ENCODE assay signal across 33 mouse cellular contexts in genomic region chr5:139386047-139386446, GRCm38 (mm10). TPM values are rescaled to one million over a fixed set of nuclear protein-coding genes. Genes with fewer than 3 reads are reported as not detected.
DNase-seq lines count a peak whose midpoint lies in the region; ATAC-seq lines count a peak whose summit lies in the region.
"Had no signal": no experiment of that assay in that cellular context is flagged by ENCODE, and none has a peak within 500 bp of the region (broad histone marks: within the 10 kb centered on the region; RNA-seq: fewer than 3 reads in every experiment).

No protein-coding gene starts in this region.

- no peak for DNase-seq in heart, postnatal 10 days
- no peak for DNase-seq in liver, embryonic 11.5 days (ENCODE audit: low spot score)
- DNase-seq in left cerebral cortex, adult 11 months (ENCODE audit: low spot score), result no peak
- DNase-seq: adrenal gland, postnatal 10 days; cerebellum, adult 11 months; cerebellum, adult 9-11 months; gastrocnemius, postnatal 25 days; kidney, adult 11 months; kidney, postnatal 36 days; layer of hippocampus, adult 9-11 months; left cerebral cortex, postnatal 4 days; lung, adult 18-20 months; lung, postnatal 10 days; midbrain, embryonic 14.5 days; right cerebral cortex, postnatal 25 days; thymus, postnatal 14 days had no signal

- H3K9me3 ChIP-seq in heart, embryonic 11.5 days (replicated peaks; ENCODE audit: control insufficient read depth, low read length), result no peaks in the 10 kb centered on the region
- H3K9me3 ChIP-seq in megakaryocyte, embryonic 14.5 days, result no peaks in the 10 kb centered on the region
- no peaks in the 10 kb centered on the region for H3K9me3 ChIP-seq in liver, embryonic 11.5 days (ENCODE audit: control insufficient read depth, low read length)
- H3K9me3 ChIP-seq in liver, embryonic 16.5 days (replicated peaks; ENCODE audit: control insufficient read depth, low read length), result no peaks in the 10 kb centered on the region
- H3K9me3 ChIP-seq in intestine, embryonic 16.5 days (ENCODE audit: control insufficient read depth, low read length), result no peaks in the 10 kb centered on the region
- H3K9me3 ChIP-seq: embryonic facial prominence, embryonic 15.5 days; forebrain, embryonic 10.5 days; heart, embryonic 15.5 days; kidney, embryonic 15.5 days; neural tube, embryonic 12.5 days had no signal

- H3K4me1 ChIP-seq in heart, embryonic 11.5 days (ENCODE audit: control insufficient read depth, insufficient read depth, low read length), result peaks cover 77% of the 10 kb centered on the region
- H3K4me1 ChIP-seq in megakaryocyte, embryonic 14.5 days, result peaks cover 94% of the 10 kb centered on the region
- peaks cover 92% of the 10 kb centered on the region for H3K4me1 ChIP-seq in liver, embryonic 11.5 days (replicated peaks; ENCODE audit: control insufficient read depth, insufficient read depth, low read length)
- peaks cover 85% of the 10 kb centered on the region for H3K4me1 ChIP-seq in liver, embryonic 16.5 days (ENCODE audit: control insufficient read depth, low read depth, low read length)
- peaks cover 35% of the 10 kb centered on the region for H3K4me1 ChIP-seq in intestine, embryonic 16.5 days (ENCODE audit: control insufficient read depth, insufficient read depth, low read length)

- no peaks in the 10 kb centered on the region for H3K27me3 ChIP-seq in heart, embryonic 11.5 days (ENCODE audit: control insufficient read depth, insufficient read depth, low read length)
- H3K27me3 ChIP-seq in megakaryocyte, embryonic 14.5 days (replicated peaks), result no peaks in the 10 kb centered on the region
- no peaks in the 10 kb centered on the region for H3K27me3 ChIP-seq in liver, embryonic 11.5 days (replicated peaks; ENCODE audit: control insufficient read depth, insufficient read depth, low read length)
- H3K27me3 ChIP-seq in liver, embryonic 16.5 days (ENCODE audit: control insufficient read depth, insufficient read depth, low read depth, low read length), result no peaks in the 10 kb centered on the region
- H3K27me3 ChIP-seq in intestine, embryonic 16.5 days (replicated peaks; ENCODE audit: control insufficient read depth, insufficient read depth, low read length), result no peaks in the 10 kb centered on the region
- H3K27me3 ChIP-seq: embryonic facial prominence, embryonic 15.5 days; heart, embryonic 15.5 days; kidney, embryonic 15.5 days; neural tube, embryonic 12.5 days had no signal

- no peak overlapping the region for H3K4me2 ChIP-seq in heart, embryonic 11.5 days
- H3K4me2 ChIP-seq in liver, embryonic 11.5 days, result no peak overlapping the region
- peak overlapping the region; percentile 43 for H3K4me2 ChIP-seq in liver, embryonic 16.5 days (ENCODE audit: low read depth, low read length)
- H3K4me2 ChIP-seq in intestine, embryonic 16.5 days (ENCODE audit: low read depth, low read length), result no peak overlapping the region
- H3K4me2 ChIP-seq: embryonic facial prominence, embryonic 15.5 days; heart, embryonic 15.5 days; kidney, embryonic 15.5 days; neural tube, embryonic 12.5 days had no signal

- intact Hi-C loops in heart, postnatal 10 days (cut with DNase I), result no loop called here

- ATAC-seq in heart, embryonic 11.5 days (replicated peaks; ENCODE audit: insufficient number of reproducible peaks, low FRiP score, low TSS enrichment), result no peak
- no peak for ATAC-seq in megakaryocyte, adult 5-6 weeks (ENCODE audit: poor library complexity, severe bottlenecking)
- no peak for ATAC-seq in liver, embryonic 11.5 days (replicated peaks; ENCODE audit: low FRiP score)
- ATAC-seq in liver, embryonic 16.5 days (ENCODE audit: low read depth), result no peak
- no peak for ATAC-seq in intestine, embryonic 16.5 days
- ATAC-seq: activated CD4-positive, CD25-positive, alpha-beta regulatory T cell, adult 4 months; forebrain, embryonic 16.5 days had no signal

- 87% methylated on average over 5 of the region's 5 CpGs for WGBS in heart, embryonic 11.5 days (ENCODE audit: insufficient replicate concordance)
- WGBS in liver, embryonic 11.5 days, result 92% methylated on average over 5 of the region's 5 CpGs
- WGBS in liver, embryonic 16.5 days (ENCODE audit: insufficient replicate concordance), result 89% methylated on average over 5 of the region's 5 CpGs
- WGBS in intestine, embryonic 16.5 days, result 92% methylated on average over 5 of the region's 5 CpGs

- no peaks in the 10 kb centered on the region for H3K36me3 ChIP-seq in heart, embryonic 11.5 days (ENCODE audit: control insufficient read depth, insufficient read depth, low read length)
- peaks cover 92% of the 10 kb centered on the region for H3K36me3 ChIP-seq in megakaryocyte, embryonic 14.5 days (replicated peaks; ENCODE audit: low read length)
- peaks cover 2% of the 10 kb centered on the region; the same call in 1 of the 2 replicates for H3K36me3 ChIP-seq in liver, embryonic 11.5 days (ENCODE audit: control insufficient read depth, insufficient read depth, low read length)
- peaks cover 7% of the 10 kb centered on the region for H3K36me3 ChIP-seq in liver, embryonic 16.5 days (ENCODE audit: control insufficient read depth, insufficient read depth)
- no peaks in the 10 kb centered on the region for H3K36me3 ChIP-seq in intestine, embryonic 16.5 days (ENCODE audit: control insufficient read depth, insufficient read depth, low read length)
- H3K36me3 ChIP-seq: embryonic facial prominence, embryonic 15.5 days; forebrain, embryonic 10.5 days; heart, embryonic 15.5 days; kidney, embryonic 15.5 days; neural tube, embryonic 12.5 days had no signal

- H3K4me3 ChIP-seq in heart, embryonic 11.5 days (ENCODE audit: low read depth, low read length), result no peak overlapping the region
- H3K4me3 ChIP-seq in megakaryocyte, embryonic 14.5 days (replicated peaks), result peak overlapping the region; percentile 83
- H3K4me3 ChIP-seq in liver, embryonic 11.5 days (ENCODE audit: low read depth, low read length), result no peak overlapping the region
- no peak overlapping the region for H3K4me3 ChIP-seq in liver, embryonic 16.5 days (ENCODE audit: low read depth, low read length)
- no peak overlapping the region for H3K4me3 ChIP-seq in intestine, embryonic 16.5 days (ENCODE audit: low read length)
- H3K4me3 ChIP-seq: embryonic facial prominence, embryonic 15.5 days; forebrain, embryonic 10.5 days; heart, embryonic 15.5 days; kidney, embryonic 15.5 days; left cerebral cortex, adult 2 months; neural tube, embryonic 12.5 days had no signal

- no peak overlapping the region for H3K9ac ChIP-seq in heart, embryonic 11.5 days (ENCODE audit: low read depth, low read length)
- H3K9ac ChIP-seq in liver, embryonic 11.5 days (ENCODE audit: low read depth, low read length), result peak overlapping the region; percentile 26
- peak overlapping the region; percentile 47 for H3K9ac ChIP-seq in liver, embryonic 16.5 days (ENCODE audit: low read depth, low read length)
- H3K9ac ChIP-seq in intestine, embryonic 16.5 days (ENCODE audit: low read depth, low read length), result no peak overlapping the region
- H3K9ac ChIP-seq: embryonic facial prominence, embryonic 15.5 days; heart, embryonic 15.5 days; kidney, embryonic 15.5 days; neural tube, embryonic 12.5 days had no signal

- H3K27ac ChIP-seq in heart, embryonic 11.5 days (ENCODE audit: low read depth, low read length), result 0 out of 2 replicates have a peak overlapping the region, but pooled peaks have one; percentile 10
- peak overlapping the region; percentile 100; the same call in 1 of the 2 replicates for H3K27ac ChIP-seq in liver, embryonic 11.5 days (ENCODE audit: low read depth, low read length)
- H3K27ac ChIP-seq in liver, embryonic 16.5 days (ENCODE audit: low read length), result peak overlapping the region; percentile 100
- no peak overlapping the region for H3K27ac ChIP-seq in intestine, embryonic 16.5 days (ENCODE audit: low read length)
- H3K27ac ChIP-seq: embryonic facial prominence, embryonic 15.5 days; heart, embryonic 15.5 days; left cerebral cortex, adult 2 months; neural tube, embryonic 12.5 days had no signal

RNA-seq across cellular contexts. Expression of gene Gpr146, which starts 8.6 kb away (rescaled TPM):
- polyA plus RNA-seq in heart, embryonic 11.5 days (2014; fragmentation: Nextera tagmentation; extraction: Ambion mirVana), result 7.2 and 7.5 TPM in 2 replicates
- 10 to 100 TPM; 33.7 to 37.2 TPM for total RNA-seq in heart, postnatal 10 days (2021)
- polyA plus RNA-seq in megakaryocyte, embryonic 14.5 days (2012; ENCODE audit: insufficient read depth, low replicate concordance), result 54.8 and 69.9 TPM in 2 replicates
- total RNA-seq in megakaryocyte, adult 5-6 weeks (2015), result 9.8 and 13.1 TPM in 2 replicates
- total RNA-seq in megakaryocyte, adult 5-6 weeks (2017), result 9.6 and 14.8 TPM in 2 replicates
- polyA plus RNA-seq in liver, embryonic 11.5 days (2014; fragmentation: Nextera tagmentation; extraction: Ambion mirVana), result 13.4 and 15.1 TPM in 2 replicates
- 20.6 and 24.1 TPM in 2 replicates for polyA plus RNA-seq in liver, embryonic 16.5 days (2015; fragmentation: Nextera tagmentation; extraction: Ambion mirVana)
- 2.3 and 2.5 TPM in 2 replicates for polyA plus RNA-seq in intestine, embryonic 16.5 days (2015; fragmentation: Nextera tagmentation; extraction: Ambion mirVana)

RNA-seq across cellular contexts. Expression of gene C130050O18Rik, which starts 19.0 kb away (rescaled TPM):
- polyA plus RNA-seq in heart, embryonic 11.5 days (2014; fragmentation: Nextera tagmentation; extraction: Ambion mirVana), result 0.17 and 0.21 TPM in 2 replicates
- total RNA-seq in heart, postnatal 10 days (2021), result under 1 TPM; 0.74 to 0.93 TPM
- polyA plus RNA-seq in megakaryocyte, embryonic 14.5 days (2012; ENCODE audit: insufficient read depth, low replicate concordance), result 1.8 TPM in 1 of 2 replicates, not detected in the other
- total RNA-seq in megakaryocyte, adult 5-6 weeks (2015), result 18.3 and 19.9 TPM in 2 replicates
- total RNA-seq in megakaryocyte, adult 5-6 weeks (2017), result 16.6 and 19.7 TPM in 2 replicates
- 1.5 and 1.6 TPM in 2 replicates for polyA plus RNA-seq in liver, embryonic 11.5 days (2014; fragmentation: Nextera tagmentation; extraction: Ambion mirVana)
- polyA plus RNA-seq in liver, embryonic 16.5 days (2015; fragmentation: Nextera tagmentation; extraction: Ambion mirVana), result 1.2 and 1.6 TPM in 2 replicates
- polyA plus RNA-seq in intestine, embryonic 16.5 days (2015; fragmentation: Nextera tagmentation; extraction: Ambion mirVana), result 0.87 and 1.0 TPM in 2 replicates
- total RNA-seq: left cerebral cortex, postnatal 4 days had no signal
- polyA plus RNA-seq: activated CD4-positive, CD25-positive, alpha-beta regulatory T cell, adult 4 months had no signal

RNA-seq across cellular contexts. Expression of gene Cyp2w1, which starts 33.6 kb away (rescaled TPM):
- polyA plus RNA-seq in heart, embryonic 11.5 days (2014; fragmentation: Nextera tagmentation; extraction: Ambion mirVana), result not detected in 2 replicates
- not detected for total RNA-seq in heart, postnatal 10 days (2021)
- not detected in 2 replicates for polyA plus RNA-seq in megakaryocyte, embryonic 14.5 days (2012; ENCODE audit: insufficient read depth, low replicate concordance)
- total RNA-seq in megakaryocyte, adult 5-6 weeks (2015), result not detected in 2 replicates
- total RNA-seq in megakaryocyte, adult 5-6 weeks (2017), result not detected in 2 replicates
- not detected in 2 replicates for polyA plus RNA-seq in liver, embryonic 11.5 days (2014; fragmentation: Nextera tagmentation; extraction: Ambion mirVana)
- 0.42 TPM in 1 of 2 replicates, not detected in the other for polyA plus RNA-seq in liver, embryonic 16.5 days (2015; fragmentation: Nextera tagmentation; extraction: Ambion mirVana)
- polyA plus RNA-seq in intestine, embryonic 16.5 days (2015; fragmentation: Nextera tagmentation; extraction: Ambion mirVana), result 33.9 and 44.0 TPM in 2 replicates
- total RNA-seq: adrenal gland, postnatal 10 days; common myeloid progenitor, adult 5-6 weeks; gastrocnemius, postnatal 25 days; left cerebral cortex, adult 2 months; left cerebral cortex, postnatal 4 days had no signal
- polyA plus RNA-seq: activated CD4-positive, CD25-positive, alpha-beta regulatory T cell, adult 4 months; C2C12; forebrain, embryonic 10.5 days; forebrain, embryonic 16.5 days; heart, embryonic 15.5 days; hindbrain, embryonic 11.5 days; midbrain, embryonic 14.5 days; neural tube, embryonic 12.5 days; spleen, adult 2 months had no signal

RNA-seq across cellular contexts. Expression of gene Cox19, which starts 34.8 kb away (rescaled TPM):
- polyA plus RNA-seq in heart, embryonic 11.5 days (2014; fragmentation: Nextera tagmentation; extraction: Ambion mirVana), result 85.3 and 95.2 TPM in 2 replicates
- 10 to 100 TPM; 88.8 to 96.4 TPM for total RNA-seq in heart, postnatal 10 days (2021)
- 51.4 and 67.9 TPM in 2 replicates for polyA plus RNA-seq in megakaryocyte, embryonic 14.5 days (2012; ENCODE audit: insufficient read depth, low replicate concordance)
- 35.6 and 42.6 TPM in 2 replicates for total RNA-seq in megakaryocyte, adult 5-6 weeks (2015)
- 20.0 and 24.6 TPM in 2 replicates for total RNA-seq in megakaryocyte, adult 5-6 weeks (2017)
- polyA plus RNA-seq in liver, embryonic 11.5 days (2014; fragmentation: Nextera tagmentation; extraction: Ambion mirVana), result 98.1 and 103 TPM in 2 replicates
- 42.2 and 48.1 TPM in 2 replicates for polyA plus RNA-seq in liver, embryonic 16.5 days (2015; fragmentation: Nextera tagmentation; extraction: Ambion mirVana)
- 183 and 195 TPM in 2 replicates for polyA plus RNA-seq in intestine, embryonic 16.5 days (2015; fragmentation: Nextera tagmentation; extraction: Ambion mirVana)

RNA-seq across cellular contexts. Expression of gene Gper1, which starts 36.9 kb away (rescaled TPM):
- 0.57 and 0.72 TPM in 2 replicates for polyA plus RNA-seq in heart, embryonic 11.5 days (2014; fragmentation: Nextera tagmentation; extraction: Ambion mirVana)
- 1 to 10 TPM; 2.5 to 2.6 TPM for total RNA-seq in heart, postnatal 10 days (2021)
- polyA plus RNA-seq in megakaryocyte, embryonic 14.5 days (2012; ENCODE audit: insufficient read depth, low replicate concordance), result not detected in 2 replicates
- total RNA-seq in megakaryocyte, adult 5-6 weeks (2015), result 0.07 TPM in 1 of 2 replicates, not detected in the other
- total RNA-seq in megakaryocyte, adult 5-6 weeks (2017), result 0.22 TPM in 1 of 2 replicates, not detected in the other
- polyA plus RNA-seq in liver, embryonic 11.5 days (2014; fragmentation: Nextera tagmentation; extraction: Ambion mirVana), result 0.38 and 0.58 TPM in 2 replicates
- 0.07 and 0.15 TPM in 2 replicates for polyA plus RNA-seq in liver, embryonic 16.5 days (2015; fragmentation: Nextera tagmentation; extraction: Ambion mirVana)
- polyA plus RNA-seq in intestine, embryonic 16.5 days (2015; fragmentation: Nextera tagmentation; extraction: Ambion mirVana), result 1.1 and 1.5 TPM in 2 replicates
- total RNA-seq: common myeloid progenitor, adult 5-6 weeks had no signal
- polyA plus RNA-seq: activated CD4-positive, CD25-positive, alpha-beta regulatory T cell, adult 4 months had no signal

Comparison
In these comparisons a context has a peak if more than half of its experiments do, and no peak if none do; other contexts are left out.
1. H3K9ac ChIP-seq: peak in liver, embryonic 11.5 days (single experiment) and liver, embryonic 16.5 days (single experiment); none in heart, embryonic 11.5 days (single experiment) and intestine, embryonic 16.5 days (single experiment).
2. RNA of gene Cyp2w1, which starts 33.6 kb away (polyA plus RNA-seq): 33.9 to 44.0 TPM in intestine, embryonic 16.5 days; 0.42 TPM in liver, embryonic 16.5 days, not detected in liver, embryonic 11.5 days, not detected in heart, embryonic 11.5 days and not detected in megakaryocyte, embryonic 14.5 days; every median in the first group is over 10 times any median in the second.